Comparison of ENCODE assay signal across 16 mouse cellular contexts in the genomic region with DNA sequence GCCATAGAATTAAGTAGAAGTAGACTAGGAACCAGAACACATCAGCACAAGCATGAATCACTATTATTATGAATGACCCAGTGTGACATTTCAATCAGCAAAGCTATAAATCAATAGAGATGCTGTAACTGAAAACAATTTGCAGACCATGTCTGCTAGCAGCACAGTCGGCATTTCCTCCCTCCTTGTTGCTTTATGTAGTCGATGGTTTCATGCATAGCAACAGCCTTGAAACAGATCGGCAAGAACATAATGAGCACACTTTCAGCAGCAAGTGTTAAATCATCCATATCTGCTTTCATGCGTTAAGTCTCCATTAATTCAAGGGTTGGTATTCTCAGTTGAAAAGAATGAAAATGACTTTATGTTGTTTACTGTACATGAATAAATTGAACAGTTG.
DNase-seq lines count a peak whose midpoint lies in the region; ATAC-seq and TF ChIP-seq lines count a peak whose summit lies in the region.
"Had no signal": no experiment of that assay in that cellular context is flagged by ENCODE, and none has a peak within 500 bp of the region (broad histone marks: within the 10 kb centered on the region; RNA-seq: fewer than 3 reads in every experiment).

No protein-coding gene starts in this region.

- H3K4me1 ChIP-seq in kidney, postnatal 0 days (replicated peaks; ENCODE audit: insufficient read depth, low read length) = no peaks in the 10 kb centered on the region
- H3K4me1 ChIP-seq in hindbrain, postnatal 0 days (ENCODE audit: insufficient read depth, low read length) = no peaks in the 10 kb centered on the region

- no peak for ATAC-seq in kidney, postnatal 0 days (replicated peaks; ENCODE audit: low FRiP score, low read depth)
- ATAC-seq in hindbrain, postnatal 0 days = peak; percentile 51
- ATAC-seq: CD4-positive, CD25-positive, alpha-beta regulatory T cell, adult 4 months; Patski had no signal

- H3K9me3 ChIP-seq in kidney, postnatal 0 days (replicated peaks; ENCODE audit: low read length) = no peaks in the 10 kb centered on the region
- no peaks in the 10 kb centered on the region for H3K9me3 ChIP-seq in hindbrain, postnatal 0 days (ENCODE audit: low read length)

- no peaks in the 10 kb centered on the region for H3K36me3 ChIP-seq in kidney, postnatal 0 days (ENCODE audit: insufficient read depth, low read length)
- H3K36me3 ChIP-seq in hindbrain, postnatal 0 days (ENCODE audit: insufficient read depth, low read length) = no peaks in the 10 kb centered on the region

- H3K9ac ChIP-seq in kidney, postnatal 0 days (ENCODE audit: low read depth, low read length) = no peak overlapping the region
- no peak overlapping the region for H3K9ac ChIP-seq in hindbrain, postnatal 0 days (replicated peaks; ENCODE audit: low read length)

- no peak overlapping the region for H3K27ac ChIP-seq in kidney, postnatal 0 days
- H3K27ac ChIP-seq in hindbrain, postnatal 0 days = no peak overlapping the region

- no peak overlapping the region for H3K4me3 ChIP-seq in kidney, postnatal 0 days (replicated peaks; ENCODE audit: low read depth, low read length)
- no peak overlapping the region for H3K4me3 ChIP-seq in hindbrain, postnatal 0 days (ENCODE audit: low read length)

- peak; percentile 48 for DNase-seq in kidney, postnatal 0 days (ENCODE audit: low spot score)
- DNase-seq in kidney, adult 9 months = no peak
- DNase-seq in right cerebral cortex, postnatal 10 days (ENCODE audit: low spot score in 2 of 2) = peak; percentile 24 to 35
- no peak for DNase-seq in right cerebral cortex, postnatal 25 days
- DNase-seq in hindbrain, postnatal 0 days (ENCODE audit: low spot score) = peak; percentile 33
- no peak for DNase-seq in ovary, postnatal 14 days (ENCODE audit: low spot score)
- DNase-seq in gastrocnemius, postnatal 14 days = no peak
- DNase-seq: heart, adult 11 months; heart, postnatal 10 days; kidney, adult 2 months; lung, postnatal 4 days; right cerebral cortex, postnatal 14 days; thymus, postnatal 36 days had no signal

- 22% methylated on average over 4 of the region's 4 CpGs for WGBS in kidney, postnatal 0 days
- 24% methylated on average over 4 of the region's 4 CpGs for WGBS in hindbrain, postnatal 0 days

- TF ChIP-seq CTCF in kidney, postnatal 0 days (IDR thresholded peaks at IDR 0.05; ENCODE audit: low read depth) = no peak
- TF ChIP-seq CTCF in hindbrain, postnatal 0 days (IDR thresholded peaks at IDR 0.05; ENCODE audit: low read depth) = no peak

- intact Hi-C loops in gastrocnemius, postnatal 14 days (cut with DNase I; ENCODE audit: low total_unique reads) = no loop called here

- no peak overlapping the region for H3K4me2 ChIP-seq in kidney, postnatal 0 days (ENCODE audit: low read length)
- H3K4me2 ChIP-seq in hindbrain, postnatal 0 days (ENCODE audit: low read depth, low read length) = no peak overlapping the region
- H3K4me2 ChIP-seq: liver, embryonic 11.5 days had no signal

- no peaks in the 10 kb centered on the region for H3K27me3 ChIP-seq in kidney, postnatal 0 days (ENCODE audit: insufficient read depth, low read length)
- no peaks in the 10 kb centered on the region for H3K27me3 ChIP-seq in hindbrain, postnatal 0 days (ENCODE audit: insufficient read depth, low read length)

Comparison
In these comparisons a context has a peak if more than half of its experiments do, and no peak if none do; other contexts are left out.
1. DNase-seq: peak in kidney, postnatal 0 days (single experiment), right cerebral cortex, postnatal 10 days (2 of 2) and hindbrain, postnatal 0 days (single experiment); none in kidney, adult 9 months (single experiment), right cerebral cortex, postnatal 25 days (single experiment), ovary, postnatal 14 days (single experiment) and gastrocnemius, postnatal 14 days (single experiment).